Mouse (Mus musculus) kidney, postnatal 10 days (tissue): ENCODE measurements at regions not wholly inside any gene's neighbourhood (a gene's known extent, or its start where the extent isn't known, plus 50 kb on each side); places are given as distances from the start of the nearest gene placed in this dataset.

ENCODE experiments used
- DNase-seq: peaks from one replicate; pipeline ENCODE4 v3.0.0; 2021; ENCODE audit warnings: mixed read lengths

- DNase-seq: no peak
Measured at GRCm38 (mm10) chrX:61652377-61652776, 56.9 kb upstream of the Ldoc1 start.

DNA sequence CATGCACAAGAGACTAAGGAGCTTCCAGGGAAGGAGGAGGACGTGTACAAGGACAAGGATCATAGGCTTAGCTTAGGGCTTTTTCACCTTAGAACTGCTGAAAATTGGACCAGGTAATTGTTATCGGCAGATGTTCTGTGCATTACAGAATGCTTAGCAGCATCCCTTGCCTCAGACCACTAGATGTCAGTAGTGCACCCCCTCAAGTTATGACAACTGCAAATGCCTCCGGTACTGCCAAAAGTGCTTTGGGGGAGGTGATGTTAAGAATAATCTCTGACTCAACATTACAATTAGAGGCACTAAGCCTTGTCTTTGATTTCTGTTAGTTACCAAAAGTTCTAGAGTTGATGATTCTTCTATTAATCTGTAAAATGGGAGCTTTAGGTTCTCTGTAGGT, 56.2 kb upstream of the Ldoc1 start:
- DNase-seq: peak; percentile 3
